Mouse (Mus musculus) Muller cell, postnatal 12 days (primary cell): Measurements from ENCODE around the gene Trim63.
A peak's percentile ranks its signal among the peaks of the same experiment; 100 is the strongest.

Experiments used
- DNase-seq: peaks from one replicate; pipeline ENCODE4 v3.0.0-alpha.2; 2015; ENCODE audit errors: inconsistent ontology term

Gene Trim63

GRCm38 (mm10) chr4:134298626-134299497, 16.1 kb upstream of the Trim63 start:
- DNase-seq, result no peak

DNA sequence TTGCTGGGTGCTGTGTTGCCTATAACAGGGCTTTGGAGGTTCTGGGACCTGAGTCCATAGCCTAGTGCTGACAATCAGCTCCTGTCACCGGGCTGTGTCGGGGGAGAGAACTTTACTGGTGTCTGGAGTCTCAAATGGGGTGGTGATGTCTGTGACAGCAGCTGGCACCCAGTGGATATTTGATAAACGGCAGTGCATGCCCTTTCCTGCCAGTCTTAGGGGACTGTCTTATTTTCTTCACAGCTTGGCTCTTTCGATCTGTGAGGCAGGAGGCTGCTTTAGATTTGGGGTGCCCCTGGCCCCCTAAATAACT, 15.5 kb upstream of the Trim63 start:
- no peak for DNase-seq

- DNase-seq, result no peak
Observed at GRCm38 (mm10) chr4:134300316-134300715, 14.6 kb upstream of the Trim63 start.

GRCm38 (mm10) chr4:134302084-134302483, 12.8 kb upstream of the Trim63 start:
- no peak for DNase-seq

- no peak for DNase-seq
Observed at GRCm38 (mm10) chr4:134306963-134307362, 8.0 kb upstream of the Trim63 start.

GRCm38 (mm10) chr4:134307367-134308072, 7.4 kb upstream of the Trim63 start:
- peak; percentile 18 for DNase-seq

GRCm38 (mm10) chr4:134310106-134310505, 4.8 kb upstream of the Trim63 start:
- DNase-seq, result no peak

GRCm38 (mm10) chr4:134310656-134311055, 4.3 kb upstream of the Trim63 start:
- no peak for DNase-seq

DNA sequence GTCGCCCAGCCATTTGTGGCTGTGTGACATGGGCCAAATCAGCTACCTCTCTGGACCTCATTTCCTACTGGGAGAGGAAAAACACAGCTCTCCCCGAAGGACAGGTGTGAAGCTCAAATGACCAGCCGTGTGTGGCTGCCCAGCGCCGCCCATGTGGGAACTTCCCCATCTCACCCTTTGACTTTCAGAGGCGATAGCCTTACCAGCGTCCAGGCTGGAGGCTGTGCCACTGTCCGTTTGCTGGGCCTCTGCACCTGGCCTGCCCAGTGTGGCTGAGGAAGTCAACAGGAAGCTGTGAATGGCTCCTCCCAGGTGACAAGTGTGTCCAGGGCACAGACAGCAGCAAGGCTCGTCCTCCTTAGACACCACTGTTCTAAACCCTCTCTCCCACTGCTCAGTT, 3.1 kb upstream of the Trim63 start:
- DNase-seq, result no peak

DNA sequence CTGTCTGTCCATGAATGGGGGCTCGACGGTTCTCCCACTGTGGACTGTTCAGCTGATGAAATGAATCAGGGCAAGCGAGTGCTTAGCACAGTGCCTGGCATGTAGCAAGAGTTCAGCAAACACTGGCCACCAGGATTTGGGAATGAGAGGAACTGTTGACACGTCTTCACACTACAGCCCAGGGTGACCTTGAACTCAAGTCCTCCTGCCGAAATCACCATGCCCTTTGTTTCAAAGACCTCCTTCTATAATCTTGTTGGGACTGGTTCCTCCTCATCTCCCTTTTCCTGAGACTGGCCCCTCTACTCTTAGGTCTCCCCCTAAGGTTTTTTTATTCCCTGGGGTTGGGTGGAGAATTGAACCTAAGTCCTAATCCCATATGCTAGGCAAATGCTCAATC, 2.6 kb upstream of the Trim63 start:
- DNase-seq, result no peak

- no peak for DNase-seq
Observed at GRCm38 (mm10) chr4:134312901-134313300, 2.0 kb upstream of the Trim63 start.

DNA sequence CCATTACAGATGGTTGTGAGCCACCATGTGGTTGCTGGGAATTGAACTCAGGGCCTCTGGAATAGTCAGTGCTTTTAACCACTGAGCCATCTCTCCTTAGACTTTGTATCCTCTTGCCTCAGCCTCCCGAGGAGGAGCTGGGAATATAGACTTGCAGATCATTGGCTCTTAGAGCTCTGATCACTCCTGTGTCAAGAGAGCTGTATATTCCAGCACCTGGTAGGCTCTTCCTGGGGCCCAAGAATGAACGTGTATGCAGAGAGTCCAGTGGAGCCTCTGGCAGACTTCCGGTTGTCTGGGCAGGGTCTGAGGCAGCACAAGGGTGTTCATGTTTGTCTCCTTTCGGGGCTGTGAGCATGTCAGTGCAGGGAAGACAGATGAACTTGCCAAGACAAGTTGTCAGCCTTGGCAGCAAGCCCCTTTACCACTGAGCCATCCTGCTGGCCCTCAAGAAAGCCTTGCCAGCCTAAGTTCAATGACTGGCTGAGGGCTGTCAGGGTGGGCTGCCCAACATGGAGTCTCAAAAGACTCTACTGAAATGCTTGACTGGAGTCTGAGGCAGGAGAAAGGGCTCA, 752 bp upstream of the Trim63 start:
- no peak for DNase-seq

GRCm38 (mm10) chr4:134315470-134315869, 550 bp downstream of the Trim63 start:
- no peak for DNase-seq

- DNase-seq, result no peak
Observed at GRCm38 (mm10) chr4:134316390-134316789, 1.5 kb downstream of the Trim63 start.

- DNase-seq, result no peak
Observed at GRCm38 (mm10) chr4:134319074-134319473, 4.2 kb downstream of the Trim63 start.

- DNase-seq, result no peak
Observed at GRCm38 (mm10) chr4:134319674-134320073, 4.8 kb downstream of the Trim63 start.

GRCm38 (mm10) chr4:134321524-134321923, 6.6 kb downstream of the Trim63 start:
- DNase-seq, result no peak

- DNase-seq, result no peak
Observed at GRCm38 (mm10) chr4:134324655-134325054, 9.7 kb downstream of the Trim63 start.

DNA sequence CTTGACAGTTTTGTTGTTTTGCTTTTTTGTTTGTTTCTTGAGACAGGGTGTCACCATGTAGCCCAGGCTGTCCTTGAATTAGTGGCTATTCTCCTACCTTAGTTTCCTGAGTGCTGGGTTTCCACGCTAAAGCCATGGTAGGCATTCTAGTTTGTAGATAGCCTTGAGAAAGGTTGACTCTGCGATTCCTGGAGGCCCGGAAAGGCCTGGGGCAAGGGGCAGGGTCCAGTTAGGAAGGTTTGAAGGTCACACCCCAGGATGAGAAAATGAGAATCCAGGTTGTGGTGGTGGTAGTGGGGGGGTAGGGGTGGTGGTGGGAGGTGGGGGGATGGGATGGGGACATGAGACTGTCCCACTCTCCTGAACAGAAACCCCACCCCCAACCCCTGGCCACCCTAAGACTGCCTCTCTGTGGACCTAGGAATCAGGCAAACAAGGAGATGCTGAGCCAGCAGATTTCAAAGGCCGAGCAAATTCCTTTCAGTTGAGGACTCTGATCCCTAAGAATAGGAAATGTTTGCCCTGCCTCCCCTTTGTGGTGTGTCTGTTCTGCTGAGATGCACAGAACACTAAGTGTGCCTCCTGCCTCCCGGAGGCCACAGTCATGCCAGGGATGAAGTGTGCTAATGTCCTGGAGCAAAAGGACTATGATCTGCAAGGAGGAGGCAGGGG, 12.1 kb downstream of the Trim63 start:
- no peak for DNase-seq

DNA sequence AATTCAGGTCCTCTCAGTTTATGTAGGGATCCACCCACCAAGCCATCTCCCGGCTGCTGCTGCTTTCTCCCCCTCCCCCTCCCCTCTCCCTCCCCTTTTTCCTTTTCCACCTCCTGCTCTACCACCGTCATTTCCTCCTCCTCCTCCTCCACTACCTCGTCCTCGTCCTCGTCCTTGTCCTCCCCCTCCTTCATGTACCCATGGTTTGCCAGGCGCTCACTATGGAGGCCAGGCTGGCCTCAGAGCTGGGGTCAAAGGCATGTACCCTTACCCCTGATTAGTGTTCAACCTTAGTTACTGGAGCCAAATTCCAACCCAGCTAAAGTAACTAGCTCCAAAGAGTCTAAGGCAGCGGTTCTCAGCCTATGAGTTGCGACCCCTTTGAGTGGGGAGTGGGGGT, 13.2 kb downstream of the Trim63 start:
- DNase-seq, result no peak

DNA sequence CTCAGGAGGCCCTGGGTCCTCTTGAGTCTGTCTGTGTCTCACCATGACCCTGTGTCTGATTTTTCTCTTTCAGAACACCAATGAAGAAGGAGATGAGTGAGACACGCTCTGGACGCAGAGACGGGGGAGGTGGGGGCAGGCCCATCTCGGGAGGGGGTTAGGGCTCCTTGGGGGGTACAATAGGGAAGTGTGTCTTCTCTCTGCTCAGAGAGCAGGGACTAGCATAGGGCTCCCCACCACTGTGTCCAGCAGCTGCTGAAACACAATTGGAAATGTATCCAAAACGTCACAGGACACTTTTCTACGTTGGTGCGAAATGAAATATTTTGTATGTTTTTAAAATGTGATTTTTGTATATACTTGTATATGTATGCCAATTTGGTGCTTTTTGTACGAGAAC, 13.9 kb downstream of the Trim63 start:
- no peak for DNase-seq

DNA sequence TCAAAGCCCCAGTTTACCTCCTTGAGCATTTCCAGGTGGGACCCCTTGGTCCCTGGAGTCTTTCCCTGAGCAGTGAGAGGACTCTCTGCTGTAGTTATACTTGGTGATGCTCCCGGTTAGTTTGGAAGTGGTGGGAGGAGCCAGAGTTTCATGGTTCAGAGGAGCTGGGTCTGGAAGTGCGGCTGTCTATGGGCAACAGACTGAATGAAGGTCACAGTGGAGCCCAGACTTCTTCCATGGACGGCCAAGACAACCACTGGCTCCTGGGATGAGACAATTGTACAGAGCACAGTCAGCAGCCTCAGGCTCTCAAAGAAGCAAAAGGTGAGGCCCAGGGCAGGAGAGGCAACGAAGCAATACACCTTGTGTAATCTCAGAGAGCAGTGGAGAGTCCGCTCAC, 15.4 kb downstream of the Trim63 start:
- DNase-seq, result no peak
